Mouse (Mus musculus) brain, adult 10 weeks (tissue): ENCODE results near the gene Olfr721-ps1. TPM values are rescaled to one million over a fixed set of nuclear protein-coding genes. Genes with fewer than 3 reads are reported as not detected.

Experiments used
- polyA plus RNA-seq: library from polyadenylated mRNA; stranded (reverse); fragments of 350-450 nt; fragmentation: Illumina TruSeq; extraction: RNeasy Lipid Tissue Mini Kit (QIAGEN cat#74804); gene quantifications from one replicate; pipeline ENCODE4 v1.2.3, GENCODE M21; 2015; ENCODE audit warnings: low read depth, low replicate concordance

Olfr721-ps1 gene
- not detected for polyA plus RNA-seq

GRCm38 (mm10) chr14:14400998-14401397 is at the start of gene Olfr721-ps1:
Olfr721-ps1 (plus strand) TSS chr14:14401298.

Other genes starting within 250 kb of the Olfr721-ps1 start
- gene Olfr720, start 214.5 kb upstream of the Olfr721-ps1 start, polyA plus RNA-seq: not detected
- gene Olfr31, start 78.5 kb upstream of the Olfr721-ps1 start, polyA plus RNA-seq: not detected
- 2.1 TPM for gene Il3ra, start 55.0 kb upstream of the Olfr721-ps1 start, polyA plus RNA-seq